Mouse (Mus musculus): ENCODE data around the gene Tmem117.

Tmem117 gene

GRCm38 (mm10) chr15:94628830-94629601 lies at the start of gene Tmem117:
Gene Tmem117, plus strand, starts transcription at chr15:94629232.
- DNase-seq (ENCODE audit: low read depth) = no peak

DNA sequence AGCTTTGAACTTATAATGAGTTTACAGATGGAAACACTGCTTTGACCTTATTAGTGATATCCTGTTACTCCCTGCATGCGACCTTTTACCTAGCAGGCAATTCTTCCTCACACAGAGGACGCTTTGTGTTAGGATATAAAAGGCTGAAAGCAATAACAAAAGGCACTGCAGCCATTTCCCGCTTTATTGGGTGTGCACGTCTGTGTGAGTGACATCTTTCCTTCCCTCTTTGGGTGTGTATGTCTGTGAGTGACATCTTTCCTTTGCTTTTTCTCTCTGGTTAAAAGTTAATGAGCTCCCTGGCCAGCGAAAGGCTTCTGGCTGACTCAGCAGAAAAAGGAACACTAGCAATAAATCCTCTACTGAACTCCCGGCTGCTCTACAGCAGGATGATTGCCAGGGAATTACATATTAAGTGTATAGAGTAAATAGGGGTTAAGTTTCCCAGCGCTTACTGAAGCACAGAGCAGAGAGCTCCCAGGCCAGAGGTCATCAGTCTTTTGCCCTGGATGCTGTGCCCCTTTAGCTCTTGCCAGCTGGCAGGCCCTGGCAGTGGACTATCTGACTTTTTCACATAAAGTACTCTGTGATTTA lies 46.9 kb upstream of the Tmem117 start:
- DNase-seq (ENCODE audit: low read depth) = no peak

DNA sequence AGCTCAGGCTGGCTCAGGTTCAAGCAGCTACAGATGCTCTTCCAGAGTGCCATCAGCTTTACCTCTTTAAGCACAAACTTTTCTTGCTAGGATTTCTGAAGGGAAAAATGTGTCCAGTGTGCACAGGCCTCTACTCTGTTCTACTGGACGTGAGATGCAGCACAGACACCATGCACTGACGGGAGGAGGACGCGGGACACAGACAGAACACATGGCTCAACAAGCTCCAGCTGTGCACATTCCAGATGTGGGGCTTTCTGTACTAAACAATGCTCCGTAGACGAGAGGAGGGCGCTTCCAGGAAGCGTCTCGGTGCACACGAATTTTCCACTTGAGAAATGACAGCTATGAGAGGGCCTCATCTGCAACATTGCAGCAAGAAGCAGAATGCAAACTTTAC lies 45.9 kb upstream of the Tmem117 start:
- no peak for DNase-seq (ENCODE audit: low read depth)

GRCm38 (mm10) chr15:94584738-94585137 lies 44.3 kb upstream of the Tmem117 start:
- no peak for DNase-seq (ENCODE audit: low read depth)

DNA sequence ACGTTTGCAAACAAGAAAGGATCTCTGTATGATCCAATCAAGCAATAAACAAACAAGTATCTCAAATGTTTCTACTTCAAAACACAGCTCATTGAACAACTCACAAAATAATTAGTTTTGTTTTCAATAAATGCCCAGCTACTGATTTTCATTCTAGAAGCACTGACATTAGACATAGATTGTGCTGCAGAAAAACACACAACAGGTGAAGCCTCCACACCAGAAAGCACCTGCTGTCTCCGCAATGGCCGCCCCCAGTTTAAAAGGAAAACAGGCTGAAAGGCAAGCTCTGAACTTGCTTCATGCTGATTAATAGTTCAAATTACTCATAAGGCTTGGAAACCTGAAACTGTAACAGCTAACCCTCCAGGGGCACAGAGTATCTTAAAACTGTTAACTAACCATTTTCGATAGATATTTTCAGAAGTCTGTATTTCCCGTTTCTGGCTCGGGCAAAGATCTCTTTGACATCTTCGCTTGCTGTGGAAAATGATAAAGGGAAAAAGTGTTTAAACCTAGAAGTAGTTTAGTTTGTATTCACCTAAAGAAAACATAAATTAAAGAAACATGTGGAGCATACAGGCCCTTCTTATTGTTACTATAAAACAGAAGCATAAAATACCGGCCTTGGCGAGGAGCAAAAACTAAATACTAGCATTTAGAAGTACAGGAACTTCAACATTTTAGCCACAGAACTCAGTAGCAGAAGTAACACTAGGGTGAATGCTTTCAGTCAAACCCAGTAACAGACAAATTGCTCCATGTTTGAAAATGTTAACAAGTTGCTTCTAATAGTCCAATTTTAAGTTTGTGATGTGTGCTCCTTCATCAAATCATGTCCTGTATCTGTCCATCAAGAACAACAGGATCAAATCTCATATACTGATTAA lies 41.0 kb upstream of the Tmem117 start:
- no peak for DNase-seq (ENCODE audit: low read depth)

- DNase-seq (ENCODE audit: low read depth) = peak; percentile 90
Observed at GRCm38 (mm10) chr15:94589219-94590075, 39.6 kb upstream of the Tmem117 start, which contains the start of gene Twf1. Gene Twf1, minus strand, starts transcription at chr15:94589889.

GRCm38 (mm10) chr15:94590083-94590482 lies 38.9 kb upstream of the Tmem117 start:
- DNase-seq (ENCODE audit: low read depth) = no peak

DNA sequence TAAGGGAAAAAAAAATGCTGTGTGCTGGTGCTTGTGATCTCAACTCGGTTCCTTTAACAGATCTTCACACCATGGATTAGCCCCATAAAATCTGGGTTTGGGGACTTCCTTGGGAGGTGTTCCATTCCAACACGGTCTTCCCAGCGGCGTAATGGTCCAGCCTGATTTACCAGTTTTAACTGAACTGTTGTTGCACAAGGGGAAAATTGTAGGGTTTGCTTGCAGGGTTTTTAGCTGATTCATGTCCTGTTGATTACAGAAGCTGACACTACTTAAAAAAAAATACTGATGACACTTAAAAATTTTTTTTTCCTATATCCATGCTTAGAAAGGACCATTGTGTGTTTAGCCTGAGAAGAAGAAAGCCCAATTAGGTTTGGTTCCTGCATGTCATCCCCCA lies 37.7 kb upstream of the Tmem117 start:
- no peak for DNase-seq (ENCODE audit: low read depth)

DNA sequence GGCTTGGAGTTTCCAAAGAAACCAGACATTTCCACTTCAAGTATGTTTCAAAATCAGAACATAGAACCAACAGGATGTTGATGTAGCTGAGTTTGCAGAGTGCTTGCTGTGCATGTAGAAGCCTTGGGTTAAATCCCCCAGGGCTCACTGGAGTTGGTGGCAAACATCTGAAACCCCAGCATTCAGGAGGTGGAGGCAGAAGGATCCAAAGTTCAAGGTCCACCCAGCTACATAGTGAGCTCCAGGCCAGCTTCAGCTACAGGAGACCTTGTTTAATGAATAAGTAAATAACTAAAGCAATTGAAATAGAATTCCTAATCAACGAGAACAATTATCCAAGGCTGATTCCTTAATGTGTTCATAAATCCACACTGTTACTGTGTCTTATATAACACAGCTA lies 35.4 kb upstream of the Tmem117 start:
- no peak for DNase-seq (ENCODE audit: low read depth)

DNA sequence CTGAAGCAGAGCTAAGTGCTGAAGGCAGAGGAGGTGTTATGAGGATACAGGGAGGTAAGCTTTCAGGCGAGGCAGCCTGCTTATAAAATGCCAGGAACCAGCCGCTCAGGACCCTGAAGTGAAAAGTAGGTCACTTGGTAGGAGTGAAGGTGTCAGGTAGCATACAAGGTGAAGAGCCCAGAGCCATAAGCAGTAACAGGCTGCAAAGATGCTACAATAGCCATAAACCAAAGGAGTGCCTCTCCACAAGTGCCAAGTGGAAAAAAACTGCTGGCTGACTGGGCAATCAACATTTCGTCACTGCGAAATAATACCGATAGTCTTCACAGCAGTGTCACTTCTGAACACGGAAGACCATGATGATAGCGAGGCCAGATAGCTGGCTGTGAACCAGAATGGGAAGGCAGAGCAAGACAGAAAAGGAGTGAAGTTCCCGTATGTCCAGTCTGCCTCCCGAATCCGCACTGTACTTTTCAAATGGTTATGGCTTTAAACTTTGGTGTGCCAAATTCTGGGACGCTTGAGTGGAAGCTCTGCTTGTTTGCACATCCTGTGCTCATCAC lies 28.8 kb upstream of the Tmem117 start:
- DNase-seq (ENCODE audit: low read depth) = no peak

- DNase-seq (ENCODE audit: low read depth) = peak; percentile 33
Observed at GRCm38 (mm10) chr15:94601339-94601738, 27.7 kb upstream of the Tmem117 start.

DNA sequence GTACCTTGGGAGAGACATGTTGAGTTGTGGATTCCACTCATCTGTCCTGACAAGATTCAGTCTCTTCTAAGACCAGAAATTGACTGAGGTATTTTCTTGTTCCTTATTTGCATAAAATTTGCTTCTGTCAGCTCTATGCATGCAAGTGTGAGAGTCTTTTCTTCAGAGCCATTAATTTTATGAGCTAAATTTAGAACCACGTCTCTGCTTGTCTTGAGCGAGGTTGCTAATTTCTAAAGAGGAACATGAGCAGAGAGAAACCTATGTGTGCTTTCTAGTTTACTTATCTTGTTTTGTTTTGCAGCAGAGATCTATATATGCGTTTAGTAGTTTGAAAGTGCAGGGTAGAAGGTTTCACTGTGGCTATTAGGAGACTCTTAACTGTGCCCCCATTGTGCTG lies 26.6 kb upstream of the Tmem117 start:
- DNase-seq (ENCODE audit: low read depth) = no peak

- DNase-seq (ENCODE audit: low read depth) = no peak
Observed at GRCm38 (mm10) chr15:94607768-94608167, 21.3 kb upstream of the Tmem117 start.

DNA sequence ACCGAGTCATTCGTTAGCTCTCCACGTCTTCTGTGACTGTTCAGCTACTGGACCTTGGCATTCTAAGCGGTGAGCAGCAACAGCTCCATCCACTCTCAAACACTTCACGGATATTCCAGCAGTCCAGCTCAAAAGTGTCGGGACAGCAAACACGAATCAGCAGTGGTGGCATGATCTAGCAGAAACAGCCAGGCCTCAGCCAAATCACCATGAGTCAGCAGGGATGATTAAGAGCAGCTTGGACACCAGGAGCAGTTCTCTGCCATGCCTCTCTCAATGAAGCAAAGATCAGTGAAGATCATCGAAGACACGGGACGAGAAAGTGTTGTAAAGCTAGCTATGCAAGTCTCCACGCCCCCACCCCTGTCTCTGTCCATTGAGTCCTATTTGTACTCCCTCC lies 13.0 kb upstream of the Tmem117 start:
- DNase-seq (ENCODE audit: low read depth) = no peak

DNA sequence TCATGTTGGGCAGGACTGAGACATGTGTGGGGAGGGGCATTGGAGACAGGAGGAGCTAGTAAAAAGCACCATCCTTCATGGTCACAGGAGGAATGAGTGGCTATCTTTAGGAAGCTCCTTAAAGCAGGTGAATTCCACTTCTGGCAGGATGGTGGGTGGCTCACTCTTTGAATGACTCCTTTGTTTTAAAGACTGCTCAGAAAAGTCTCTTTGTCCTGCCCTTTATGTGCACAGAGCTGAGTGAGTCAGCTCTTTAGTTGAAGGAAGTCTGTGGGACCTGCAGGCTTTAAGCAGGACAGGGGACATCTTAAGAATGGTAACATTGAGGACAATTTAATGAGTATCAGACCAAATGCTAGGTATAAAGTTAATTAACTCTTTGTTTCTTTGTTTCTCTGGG lies 8.1 kb upstream of the Tmem117 start:
- DNase-seq (ENCODE audit: low read depth) = no peak

GRCm38 (mm10) chr15:94628463-94628829 lies 586 bp upstream of the Tmem117 start:
- no peak for DNase-seq (ENCODE audit: low read depth)

GRCm38 (mm10) chr15:94630553-94630952 lies 1.5 kb downstream of the Tmem117 start:
- DNase-seq (ENCODE audit: low read depth) = no peak

DNA sequence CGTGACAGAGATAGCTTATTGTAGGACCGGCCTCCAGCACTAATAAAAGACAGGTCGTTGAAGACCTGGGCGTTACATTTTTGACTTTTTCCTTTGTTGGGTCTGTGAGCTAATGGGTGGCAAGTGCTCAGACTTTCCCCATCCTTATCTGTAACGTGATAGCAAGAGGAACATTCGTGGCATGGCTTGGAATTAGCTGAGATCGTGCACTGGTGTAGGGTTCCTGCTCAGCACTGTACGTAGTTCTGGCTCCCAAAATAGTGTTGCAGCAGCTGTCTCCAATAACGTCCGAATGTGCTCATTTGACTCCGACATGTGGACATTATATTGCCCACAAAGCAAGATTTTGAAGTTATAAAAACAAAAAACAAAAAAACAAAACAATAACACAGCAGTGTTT lies 5.5 kb downstream of the Tmem117 start:
- no peak for DNase-seq (ENCODE audit: low read depth)

DNA sequence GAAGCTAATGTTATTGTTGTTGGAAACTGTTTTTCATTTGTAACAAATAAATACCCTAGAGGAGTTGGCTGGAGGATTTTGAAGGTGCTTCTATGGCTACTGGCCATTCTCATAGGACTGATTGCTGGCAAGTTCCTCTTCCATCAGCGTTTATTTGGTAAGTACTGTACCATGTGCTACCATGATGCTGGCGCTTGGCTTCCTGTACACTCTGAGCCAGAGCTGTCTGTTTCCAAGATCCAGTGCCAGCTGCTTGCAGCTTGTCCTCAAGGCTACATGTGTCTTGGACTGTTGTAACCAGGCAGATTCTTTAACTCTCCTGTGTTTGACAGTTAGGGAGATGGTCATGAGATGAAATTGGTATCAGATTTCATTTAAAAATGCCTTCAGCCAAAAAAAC lies 9.2 kb downstream of the Tmem117 start:
- no peak for DNase-seq (ENCODE audit: low read depth)

- no peak for DNase-seq (ENCODE audit: low read depth)
Observed at GRCm38 (mm10) chr15:94639126-94639525, 10.1 kb downstream of the Tmem117 start.

- DNase-seq (ENCODE audit: low read depth) = no peak
Observed at GRCm38 (mm10) chr15:94646012-94646411, 17.0 kb downstream of the Tmem117 start.

DNA sequence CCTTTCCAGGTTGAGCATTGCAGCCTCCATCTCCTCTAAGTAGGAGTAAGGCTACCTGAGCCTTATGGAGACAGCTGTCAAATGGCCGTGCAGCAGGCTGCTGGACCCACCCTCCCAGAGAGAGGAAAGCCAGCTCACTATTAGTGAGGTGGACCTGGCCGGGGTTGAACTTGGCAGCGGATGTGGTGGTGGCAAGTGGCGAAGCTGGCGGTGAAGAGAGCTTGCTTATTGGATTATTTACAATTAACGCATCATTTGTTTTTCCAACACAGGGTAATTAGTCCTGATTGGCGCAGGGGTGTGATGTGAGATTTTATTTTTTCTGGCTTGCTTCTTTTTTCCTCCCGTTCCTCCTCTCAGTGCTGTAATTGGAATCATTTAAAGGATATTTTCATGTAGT lies 19.4 kb downstream of the Tmem117 start:
- DNase-seq (ENCODE audit: low read depth) = no peak
